Mouse (Mus musculus): Measurements from ENCODE around the gene Adamts17. TPM values are rescaled to one million over a fixed set of nuclear protein-coding genes. Genes with fewer than 3 reads are reported as not detected.

Adamts17 gene
- total RNA-seq, 2 experiments from 2014 or later, result not detected

DNA sequence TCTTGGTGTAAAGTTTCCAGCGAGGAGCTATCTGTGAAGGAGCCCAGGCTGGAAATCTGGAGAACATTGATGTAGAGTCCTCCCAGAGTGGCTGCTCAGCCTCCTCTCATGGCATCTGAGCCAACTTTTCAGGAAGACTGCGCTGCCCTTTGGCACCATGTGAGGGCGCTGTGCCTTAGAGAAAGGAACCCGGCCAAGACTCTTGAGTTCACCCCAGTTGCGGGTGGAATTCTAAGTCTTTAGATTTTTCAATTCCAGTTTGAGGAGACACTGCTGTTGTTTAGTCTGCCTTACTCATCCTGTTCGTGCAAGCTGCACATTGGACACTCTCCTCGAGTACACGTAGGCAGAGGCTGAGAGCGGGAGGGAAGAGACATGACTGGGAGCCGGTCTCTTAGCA, 2.5 kb downstream of the Adamts17 start:
- ATAC-seq (replicated peaks; ENCODE audit: poor library complexity, severe bottlenecking), result peak; percentile 28; the same call in 1 of the 2 replicates

DNA sequence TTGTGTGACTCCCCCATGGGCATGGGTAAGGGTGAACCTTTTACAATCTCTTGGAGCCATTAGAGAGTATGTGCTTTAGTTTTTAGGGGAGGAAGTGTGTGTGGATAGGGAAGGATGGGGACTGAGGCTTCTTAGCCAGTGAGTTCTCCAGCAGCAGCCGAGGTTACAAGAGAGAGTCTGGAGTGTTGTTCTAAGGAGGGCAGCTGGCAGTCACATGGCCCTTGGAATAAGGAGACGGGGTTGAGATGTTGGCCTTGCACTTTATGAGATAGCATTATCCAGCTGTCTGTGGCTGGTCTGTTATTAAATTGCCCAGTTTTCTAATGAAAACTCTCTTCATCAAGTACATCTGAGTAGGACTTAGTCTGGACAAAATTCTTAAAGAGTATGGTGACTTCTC, 4.3 kb downstream of the Adamts17 start:
- no peak for ATAC-seq (replicated peaks; ENCODE audit: poor library complexity, severe bottlenecking)

DNA sequence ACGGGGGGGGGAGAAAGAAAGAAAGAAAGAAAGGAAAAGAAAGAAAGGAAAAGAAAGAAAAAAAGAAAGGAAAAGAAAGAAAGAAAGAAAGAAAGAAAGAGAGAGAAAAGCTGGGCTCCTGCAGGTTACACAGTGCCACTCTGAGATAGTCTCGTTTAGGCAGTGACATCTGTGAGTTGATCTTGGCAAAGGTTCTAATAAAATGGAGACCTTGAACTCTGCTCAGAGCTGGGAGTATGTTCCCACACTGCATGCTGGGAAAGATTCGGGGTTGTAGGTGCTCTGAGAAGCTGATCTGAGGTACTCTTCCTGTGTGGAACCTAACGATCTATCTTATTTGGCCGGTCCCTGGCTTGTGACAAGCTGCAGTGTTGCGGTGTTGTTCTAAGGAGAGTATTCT, 7.0 kb downstream of the Adamts17 start:
- no peak for ATAC-seq (replicated peaks; ENCODE audit: poor library complexity, severe bottlenecking)

DNA sequence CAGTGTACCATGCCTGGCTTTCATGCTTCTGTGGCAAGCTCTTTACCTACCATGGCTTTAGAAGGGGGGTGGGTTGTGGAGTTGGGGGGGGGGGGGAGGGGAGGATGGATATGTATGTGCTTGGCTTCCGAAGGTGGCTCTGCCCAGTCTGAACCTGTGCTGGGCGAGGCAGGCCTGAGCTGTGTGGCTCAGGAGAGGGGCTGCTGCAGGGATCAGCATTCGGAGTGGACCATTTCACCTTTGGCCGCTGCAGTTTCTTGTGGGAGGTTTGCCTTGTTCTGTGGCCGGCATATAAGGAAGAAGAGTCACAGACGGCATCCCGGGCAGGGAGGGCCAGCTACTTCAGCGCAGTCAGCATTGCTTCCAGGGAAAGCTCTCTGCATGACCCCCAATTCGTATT, 7.8 kb downstream of the Adamts17 start:
- ATAC-seq (replicated peaks; ENCODE audit: poor library complexity, severe bottlenecking), result no peak

DNA sequence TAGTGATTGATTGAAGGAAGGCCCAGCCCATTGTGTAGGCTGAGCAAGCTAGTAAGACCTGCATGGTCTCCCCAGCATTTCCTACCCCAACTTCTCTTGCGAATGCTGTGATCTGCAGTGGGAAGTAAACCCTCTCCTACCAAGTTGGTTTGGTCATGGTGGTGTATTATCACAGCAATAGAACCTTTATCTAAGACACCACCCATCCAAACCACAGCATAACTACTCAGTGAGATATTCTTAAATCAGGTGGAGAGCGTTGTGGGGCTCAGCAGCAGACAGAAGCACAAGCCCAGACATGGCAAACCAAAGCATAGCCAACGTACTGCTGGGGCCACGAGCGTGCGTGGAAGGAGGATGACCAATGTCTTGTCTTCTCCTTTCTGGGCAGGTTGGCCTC, 9.8 kb downstream of the Adamts17 start:
- no peak for ATAC-seq (replicated peaks; ENCODE audit: poor library complexity, severe bottlenecking)

DNA sequence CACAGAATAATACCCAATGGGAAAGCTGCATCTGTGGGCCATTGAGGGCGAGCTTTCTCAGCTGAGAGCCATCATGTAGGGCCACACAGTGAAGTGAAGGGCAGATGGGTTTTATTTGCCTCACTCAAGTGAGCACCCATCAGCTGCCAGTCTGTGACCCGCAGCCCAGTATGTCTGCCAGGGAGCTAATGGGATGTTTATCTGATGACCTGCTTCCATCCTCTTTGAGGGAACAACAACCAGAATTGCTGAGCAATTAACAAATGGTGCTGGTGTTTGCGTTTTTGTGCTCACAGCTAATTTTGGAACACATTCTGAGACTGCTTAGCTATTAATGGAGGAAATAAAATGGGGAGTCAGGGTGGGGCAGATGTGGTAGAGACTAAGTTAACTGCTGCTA, 12.6 kb downstream of the Adamts17 start:
- ATAC-seq (replicated peaks; ENCODE audit: poor library complexity, severe bottlenecking), result no peak

DNA sequence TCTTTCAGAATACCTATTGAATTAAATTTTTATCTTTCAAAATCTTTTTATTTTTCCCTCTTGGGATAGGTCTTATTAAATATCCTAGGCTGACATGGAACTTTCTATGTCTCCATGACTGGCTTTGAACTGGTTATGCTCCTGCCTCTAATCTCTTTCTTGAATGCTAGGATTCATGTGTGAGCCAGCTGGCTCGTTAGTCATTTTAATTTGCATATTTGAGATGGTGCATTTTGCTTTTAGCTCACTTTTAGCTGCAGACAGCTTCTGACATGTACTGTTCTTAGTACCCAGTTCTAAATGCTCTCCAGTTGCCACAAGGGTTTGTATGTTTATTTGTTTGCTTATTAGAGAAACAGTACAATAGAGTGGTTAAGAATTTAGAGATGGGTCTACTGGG, 18.1 kb downstream of the Adamts17 start:
- no peak for ATAC-seq (replicated peaks; ENCODE audit: poor library complexity, severe bottlenecking)

DNA sequence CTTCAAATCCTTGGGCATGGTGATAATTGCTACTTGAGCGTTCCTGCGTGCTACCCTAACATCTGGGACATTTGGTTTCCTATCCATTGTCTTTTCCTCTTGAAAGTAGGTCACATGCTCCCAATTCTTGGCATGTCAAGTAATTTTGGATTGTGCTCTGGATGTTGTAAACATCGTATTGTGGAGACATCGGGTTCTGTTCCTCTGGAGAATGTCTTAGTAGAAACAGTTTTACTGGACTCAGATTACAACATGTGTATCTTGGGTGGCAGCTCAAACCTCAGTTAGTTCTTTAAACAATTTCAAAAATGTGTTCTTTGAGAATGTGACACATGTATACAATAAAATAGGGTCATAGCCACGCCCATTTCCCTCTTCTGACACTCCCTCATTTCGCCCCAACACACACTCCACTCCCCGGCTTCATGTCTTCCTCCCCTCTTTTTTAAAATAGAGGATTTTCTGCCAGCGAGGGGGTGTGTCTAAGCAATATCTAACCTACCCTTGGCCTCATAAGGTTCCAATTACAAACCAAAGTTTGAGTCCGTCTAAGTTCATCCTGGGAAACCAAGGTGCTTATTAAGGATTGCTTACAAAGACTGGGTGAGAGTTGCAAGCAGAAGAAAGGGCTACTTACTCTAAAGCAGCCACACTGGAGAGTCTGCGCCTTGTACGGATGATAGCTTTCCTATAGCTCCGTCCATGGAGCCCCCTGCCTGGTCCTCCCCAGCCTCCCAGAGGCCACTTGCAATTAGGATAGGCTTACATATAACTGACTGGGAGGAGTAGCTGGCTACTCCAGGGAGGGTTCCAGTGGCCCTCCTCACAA, 18.9 kb downstream of the Adamts17 start:
- no peak for ATAC-seq (replicated peaks; ENCODE audit: poor library complexity, severe bottlenecking)

DNA sequence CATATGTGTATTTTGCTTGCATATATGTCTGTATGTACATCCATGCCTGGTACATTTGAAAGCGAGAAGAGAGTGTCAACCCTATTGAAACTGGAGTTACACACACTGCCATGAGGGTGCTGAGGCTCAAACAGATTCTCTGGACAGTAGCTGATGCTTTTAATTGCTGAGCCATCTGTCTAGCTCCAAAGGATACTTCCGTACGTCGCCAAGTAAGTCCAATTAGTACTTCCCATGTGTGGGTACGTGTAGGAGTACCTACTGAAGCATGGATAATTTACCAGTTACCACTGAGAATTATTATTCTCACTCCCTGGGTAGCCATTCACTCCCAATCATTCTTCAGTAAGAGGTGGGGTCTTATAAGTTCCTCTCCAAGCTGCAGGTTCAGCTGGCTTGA, 19.7 kb downstream of the Adamts17 start:
- ATAC-seq (replicated peaks; ENCODE audit: poor library complexity, severe bottlenecking), result no peak

DNA sequence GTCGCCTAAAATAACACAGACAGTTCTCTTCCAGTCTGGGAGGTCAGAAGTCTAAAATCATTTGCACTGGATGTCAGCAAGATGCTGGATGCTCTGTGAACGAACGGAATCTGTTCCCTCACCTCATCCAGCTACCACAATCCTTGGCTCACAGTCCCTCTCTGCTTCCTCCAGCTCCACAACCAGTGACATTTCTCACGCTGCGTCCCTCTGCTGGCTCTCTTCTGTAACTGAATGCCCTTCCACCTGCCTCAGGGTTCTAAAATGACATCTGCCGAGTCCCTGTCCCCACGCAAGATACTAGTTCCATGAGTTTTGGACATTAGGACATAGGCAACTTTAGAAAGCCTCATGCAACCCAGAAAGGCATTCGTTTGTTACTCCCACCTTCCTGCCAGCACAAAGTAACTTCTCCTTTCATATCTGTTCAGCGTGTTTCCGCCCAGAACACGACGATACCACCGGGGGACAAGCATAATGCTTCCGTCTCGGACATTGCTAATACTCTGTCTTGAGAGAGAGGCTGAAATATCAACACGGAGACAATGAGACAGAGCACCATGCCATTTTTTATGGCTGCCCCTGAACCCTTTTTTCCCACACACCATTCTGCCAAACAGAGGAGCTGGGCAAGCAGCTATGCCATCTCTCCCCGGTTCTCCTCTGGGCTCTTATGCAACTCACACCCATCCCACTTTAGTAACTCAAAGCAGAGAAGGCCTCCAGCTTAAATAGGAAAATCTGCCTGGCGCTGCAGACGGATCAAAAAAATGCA, 27.6 kb downstream of the Adamts17 start:
- ATAC-seq (replicated peaks; ENCODE audit: poor library complexity, severe bottlenecking), result peak; percentile 84

DNA sequence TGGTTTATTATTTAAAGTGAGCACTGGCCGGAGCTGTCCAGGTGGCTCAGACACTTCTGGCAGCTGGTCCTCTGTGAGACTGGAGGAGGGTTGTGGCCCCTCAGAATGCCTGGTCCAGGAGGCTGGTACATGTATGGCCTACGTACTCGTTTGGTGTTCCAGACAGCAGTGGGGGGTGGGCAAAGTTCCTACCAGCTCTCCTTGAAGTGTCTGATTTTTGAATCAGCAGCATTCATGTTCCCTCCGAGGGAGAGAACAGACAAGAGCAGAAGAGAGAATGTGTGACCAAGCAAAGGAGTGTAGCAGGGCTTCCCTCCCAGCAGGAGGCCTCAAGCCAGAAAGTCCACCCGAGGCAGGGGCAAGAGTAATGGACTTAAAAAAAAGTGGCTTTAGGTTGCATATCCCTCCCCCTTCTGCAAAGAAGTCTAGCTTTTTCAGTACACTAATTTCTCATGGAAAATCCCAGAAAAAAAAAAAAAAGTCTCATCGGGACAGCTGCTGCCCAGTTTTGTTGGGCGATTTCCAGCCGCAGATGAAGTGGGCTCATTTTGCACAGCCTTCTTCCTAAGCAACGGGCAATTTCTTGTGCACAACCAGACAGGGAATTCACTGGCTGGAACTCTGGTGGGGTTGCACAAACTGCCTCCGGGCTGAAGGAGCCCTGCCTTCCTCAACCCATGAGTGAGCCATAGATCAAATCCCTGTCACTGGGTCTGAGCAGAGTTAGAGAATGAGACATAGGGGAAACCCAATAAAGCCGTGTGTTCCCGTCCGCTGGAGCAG, 28.4 kb downstream of the Adamts17 start:
- ATAC-seq (replicated peaks; ENCODE audit: poor library complexity, severe bottlenecking), result peak; percentile 3; the same call in 1 of the 2 replicates

DNA sequence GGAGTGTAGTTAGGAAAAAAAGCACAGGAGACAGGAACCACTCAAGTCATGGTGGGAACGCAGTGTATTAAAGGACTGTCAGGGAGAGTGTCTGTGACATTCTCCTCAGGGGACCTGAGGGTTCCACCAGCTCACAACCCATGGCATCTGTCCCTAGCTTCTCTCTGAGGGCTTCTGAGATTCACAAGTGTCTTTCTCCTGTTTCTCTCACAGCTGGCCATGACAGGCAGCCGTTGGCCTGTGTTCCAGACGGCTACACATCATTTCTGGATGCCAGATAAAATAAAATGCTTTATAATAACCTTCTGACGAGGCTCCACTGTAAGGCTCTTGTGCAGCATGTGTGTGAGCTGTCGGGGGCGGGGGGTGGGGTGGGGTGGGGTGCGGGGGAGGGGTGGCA, 32.0 kb downstream of the Adamts17 start:
- no peak for ATAC-seq (replicated peaks; ENCODE audit: poor library complexity, severe bottlenecking)

DNA sequence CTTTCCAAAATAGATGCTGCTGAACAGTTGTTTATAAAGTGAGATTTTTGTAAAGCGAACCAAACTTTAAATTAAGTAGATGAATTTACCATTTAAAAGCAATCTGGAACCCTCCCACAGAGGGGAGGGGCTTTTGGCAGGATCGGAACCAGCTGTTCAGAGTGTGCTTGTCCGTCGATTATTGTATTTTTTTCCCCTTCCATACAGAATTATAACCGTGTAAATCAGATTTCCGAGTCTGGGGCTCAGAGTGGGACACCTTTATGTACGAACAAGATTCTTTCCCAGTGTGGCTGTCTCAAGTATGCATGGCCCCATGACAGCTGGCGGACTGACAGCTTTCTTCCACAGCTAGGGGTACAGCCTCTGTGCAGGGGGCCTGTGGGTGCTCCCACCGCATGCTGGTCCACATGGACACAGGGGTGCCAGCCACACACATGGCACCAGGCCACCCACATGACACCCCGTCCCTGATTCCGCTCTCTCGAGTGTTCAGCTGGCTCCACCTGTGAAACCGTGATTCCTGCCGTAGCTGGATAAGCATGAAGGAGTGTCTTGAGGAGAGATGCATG, 32.5 kb downstream of the Adamts17 start:
- ATAC-seq (replicated peaks; ENCODE audit: poor library complexity, severe bottlenecking), result no peak

DNA sequence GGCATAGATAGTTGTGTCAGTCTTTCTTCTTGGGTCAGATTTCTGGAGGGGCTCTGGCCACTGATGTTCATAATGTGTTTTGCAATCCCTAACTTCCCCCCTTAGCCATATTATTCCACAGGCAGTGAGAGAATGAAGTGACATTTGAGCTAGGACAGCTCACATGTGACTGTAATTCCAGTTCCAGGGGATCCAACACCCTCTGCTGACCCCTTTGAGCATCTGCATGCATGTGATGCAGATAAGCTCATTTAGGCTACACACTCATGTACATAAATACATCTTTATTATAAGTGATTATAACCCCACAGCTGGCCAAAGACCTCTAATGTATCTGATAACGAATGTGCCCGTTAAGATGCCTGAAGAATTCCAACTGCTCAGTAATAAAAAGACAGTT, 33.7 kb downstream of the Adamts17 start:
- ATAC-seq (replicated peaks; ENCODE audit: poor library complexity, severe bottlenecking), result no peak

DNA sequence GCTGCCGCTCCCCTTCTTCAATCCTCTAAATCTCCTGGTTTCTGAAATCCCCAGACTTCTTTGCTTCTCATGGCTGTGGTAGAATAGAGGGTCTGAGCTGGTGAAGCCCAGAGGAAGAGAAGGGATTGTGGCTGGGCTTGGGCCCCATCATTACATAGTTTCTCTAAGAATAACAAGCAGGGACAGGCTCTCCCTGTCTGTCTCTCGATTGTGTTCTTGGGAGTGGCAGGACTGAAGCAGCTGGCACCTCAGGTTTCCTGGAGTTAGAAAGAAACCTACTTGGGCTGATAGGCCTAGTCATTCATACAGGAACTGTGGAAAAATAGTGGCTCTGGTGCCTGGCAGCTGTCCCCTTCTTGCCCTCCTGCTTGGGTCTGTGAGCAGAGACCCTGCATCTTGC, 51.9 kb downstream of the Adamts17 start:
- ATAC-seq (replicated peaks; ENCODE audit: poor library complexity, severe bottlenecking), result no peak

DNA sequence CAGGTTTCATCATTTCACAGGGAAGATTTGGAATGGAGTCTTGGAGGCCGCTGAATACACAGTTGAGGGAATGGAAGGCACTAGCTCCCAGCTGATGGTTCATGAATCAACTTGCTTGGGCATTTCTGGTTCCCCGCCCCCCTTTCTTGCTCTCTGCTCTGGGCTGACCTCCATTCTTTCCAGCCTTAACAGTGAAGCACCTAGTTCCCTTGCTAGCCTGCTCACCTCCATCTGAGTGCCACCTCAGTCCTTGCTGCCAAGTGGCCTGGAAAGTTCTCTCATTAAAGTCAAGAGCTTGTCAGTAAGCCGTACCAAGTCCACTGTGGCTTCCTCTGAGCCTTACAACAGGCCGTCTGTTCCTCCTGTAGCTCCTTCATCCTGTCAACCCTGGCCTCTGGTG, 52.6 kb downstream of the Adamts17 start:
- ATAC-seq (replicated peaks; ENCODE audit: poor library complexity, severe bottlenecking), result no peak

DNA sequence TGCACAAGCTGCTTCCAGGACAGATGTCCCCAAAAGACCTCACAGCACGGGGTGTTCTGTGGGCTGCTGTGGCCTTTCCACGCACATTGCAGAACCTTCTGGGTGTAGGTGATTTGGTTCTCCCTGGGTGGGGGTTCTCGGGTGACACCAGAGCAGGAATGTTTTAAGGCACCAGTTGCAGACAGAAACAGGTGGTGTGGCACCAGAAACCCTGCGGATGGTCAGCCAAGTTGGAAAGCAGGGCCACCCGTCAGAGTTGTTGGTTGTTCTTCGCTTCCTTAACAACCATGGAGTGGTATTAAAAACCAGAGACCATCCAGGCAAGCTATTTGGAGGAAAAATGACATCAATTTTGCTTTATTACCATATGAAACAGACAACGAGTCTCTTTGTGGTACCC, 62.8 kb downstream of the Adamts17 start:
- ATAC-seq (replicated peaks; ENCODE audit: poor library complexity, severe bottlenecking), result no peak

DNA sequence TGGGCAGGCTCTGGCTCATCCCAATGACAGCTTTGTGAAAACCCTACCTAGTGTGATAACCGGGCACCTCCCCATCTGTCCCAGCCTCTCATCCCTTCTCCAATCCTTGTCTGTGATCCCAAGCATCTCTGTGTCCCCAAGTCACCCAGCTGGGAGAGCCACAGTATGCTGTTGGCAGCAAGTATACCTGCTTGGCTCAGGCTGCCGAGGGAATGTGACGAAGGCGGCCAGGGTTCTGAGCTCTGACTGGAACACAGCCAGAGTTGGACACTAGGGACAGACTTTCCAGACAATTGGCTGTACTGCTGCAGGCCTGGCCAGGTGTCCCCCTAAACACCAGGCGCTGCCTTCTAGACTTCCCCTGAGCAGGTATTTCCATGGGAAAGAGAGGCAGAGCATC, 63.5 kb downstream of the Adamts17 start:
- ATAC-seq (replicated peaks; ENCODE audit: poor library complexity, severe bottlenecking), result no peak

DNA sequence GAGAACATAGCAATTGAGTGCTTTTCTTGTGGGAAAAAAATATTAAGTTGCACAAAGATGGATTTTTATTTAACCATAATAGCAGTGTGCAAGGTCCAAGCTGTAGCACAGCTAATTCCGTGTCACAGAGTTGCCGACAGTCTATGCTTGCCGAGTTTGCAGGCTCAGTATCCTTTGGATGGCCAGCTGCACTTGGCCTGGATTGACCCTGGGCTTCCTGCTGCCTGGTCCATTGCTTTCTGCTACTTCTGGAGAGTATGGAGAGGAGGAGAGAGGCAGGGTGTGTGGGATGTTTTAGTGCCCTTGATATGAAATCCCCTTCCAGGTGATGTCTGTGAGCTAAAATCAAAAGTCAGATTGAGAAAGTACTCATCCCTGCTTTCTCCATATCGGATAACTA, 66.4 kb downstream of the Adamts17 start:
- ATAC-seq (replicated peaks; ENCODE audit: poor library complexity, severe bottlenecking), result no peak

DNA sequence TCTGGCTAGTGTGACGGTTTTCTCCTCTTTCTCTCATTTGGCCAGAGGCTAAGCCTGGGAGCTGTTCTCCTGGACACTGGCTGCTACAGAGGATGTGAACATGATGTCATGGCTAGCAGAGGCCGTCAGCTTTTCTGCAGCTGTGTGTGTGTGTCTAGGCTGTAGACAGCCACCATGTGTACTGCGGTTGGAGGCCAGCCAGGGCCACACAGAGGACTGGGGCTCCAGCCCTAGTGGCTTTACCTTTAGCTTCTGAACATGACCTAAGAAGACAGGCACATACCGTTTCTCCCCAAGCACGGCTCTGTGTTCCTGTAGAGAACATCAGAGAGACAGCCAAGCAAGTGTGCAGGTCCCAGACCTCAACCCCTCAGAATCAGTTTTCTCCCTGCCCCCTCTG, 73.3 kb downstream of the Adamts17 start:
- ATAC-seq (replicated peaks; ENCODE audit: poor library complexity, severe bottlenecking), result 0 out of 2 replicates have a peak, but pooled peaks have one; percentile 7

DNA sequence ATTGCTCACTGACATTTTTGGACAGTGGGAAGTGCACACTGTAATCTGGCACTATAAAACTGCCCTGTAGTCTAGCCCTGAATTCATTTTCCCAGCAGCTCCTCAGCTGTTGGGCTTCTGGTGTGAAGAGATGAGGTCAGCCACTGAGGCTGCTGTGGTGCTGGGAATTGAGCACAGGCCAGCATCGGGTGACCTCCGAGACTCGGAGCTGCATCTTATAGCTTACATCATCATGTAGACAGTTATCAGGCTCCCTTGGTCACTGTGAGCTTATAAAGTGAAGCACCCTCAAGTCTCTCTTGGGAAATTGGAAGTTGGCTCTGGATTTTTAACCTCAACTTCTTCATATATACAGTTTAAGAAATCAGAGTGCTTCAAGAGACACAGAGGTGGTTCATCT, 84.1 kb downstream of the Adamts17 start:
- no peak for ATAC-seq (replicated peaks; ENCODE audit: poor library complexity, severe bottlenecking)

Measured in granulocyte monocyte progenitor cell, adult 5-6 weeks (primary cell).